Mouse (Mus musculus) large intestine, adult 2 months (tissue): Measurements from ENCODE around the gene Sorl1. TPM values are rescaled to one million over a fixed set of nuclear protein-coding genes. Genes with fewer than 3 reads are reported as not detected.

Experiments
- DNase-seq: peaks from one replicate; pipeline ENCODE4 v3.0.0-alpha.2; 2012; ENCODE audit warnings: low read depth, low spot score
- WGBS: fragments of 180-500 bp; shearing (Covaris S2); methylation state at CpG from one replicate; pipeline ENCODE4 v1.1.7; 2018; 5-methylcytosine and 5-hydroxymethylcytosine counted together
- polyA plus RNA-seq: library from polyadenylated mRNA; depleted of rRNA; stranded (reverse); fragments of >200 nt; gene quantifications from 2 replicates; pipeline ENCODE4 v1.2.3, GENCODE M21; 2012; rRNA removed

Gene Sorl1
- polyA plus RNA-seq, 1 experiment = 26.5 TPM

DNA sequence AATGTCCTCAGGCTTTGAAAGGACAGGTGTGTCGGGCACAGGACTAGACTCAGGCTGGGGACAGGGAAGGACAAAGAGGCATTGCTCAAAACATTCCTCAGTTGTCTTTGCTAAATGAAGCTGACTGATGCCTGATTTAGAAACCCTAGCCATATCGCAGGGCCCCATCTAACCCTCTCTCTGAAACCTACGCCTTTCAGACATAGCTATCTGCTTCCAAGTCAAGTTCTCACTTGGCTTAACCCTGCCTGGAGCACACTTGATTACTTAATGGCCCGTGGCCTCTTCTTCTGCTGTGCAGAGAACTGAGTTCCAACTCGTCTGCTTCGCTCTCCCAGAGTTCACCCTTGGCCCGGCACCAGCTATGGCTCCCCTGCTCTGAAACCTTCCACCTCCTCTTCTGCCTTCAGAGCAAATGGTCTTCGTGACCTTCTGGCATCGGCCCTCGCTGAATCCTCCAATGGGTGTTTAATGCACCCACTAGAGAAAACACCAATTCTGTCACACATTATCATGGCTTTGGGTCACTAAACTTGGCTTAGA, 183.7 kb downstream of the Sorl1 start:
- DNase-seq = no peak
- 86% methylated on average over 10 of the region's 10 CpGs for whole genome bisulfite sequencing

DNA sequence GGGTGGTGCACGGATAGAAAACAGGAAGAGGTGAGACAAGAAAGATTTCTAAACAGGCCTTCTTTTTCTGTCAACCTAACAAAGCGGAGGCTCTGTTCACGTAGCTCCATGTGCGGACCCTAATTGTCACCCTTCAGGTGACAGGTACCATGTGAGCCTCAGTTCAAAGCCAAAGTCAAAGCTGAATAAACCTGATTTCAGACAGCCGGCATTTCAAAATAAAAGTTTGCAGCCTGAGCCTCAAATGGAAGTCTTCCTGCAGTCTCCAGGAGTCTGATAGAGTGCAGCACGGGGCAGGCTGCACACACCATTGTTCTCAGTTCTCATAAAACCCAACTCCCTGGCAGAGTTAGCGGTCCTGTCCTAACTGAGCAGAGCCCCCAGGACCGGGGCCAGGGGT, 185.6 kb downstream of the Sorl1 start:
- 27% methylated on average over 8 of the region's 8 CpGs for WGBS
- DNase-seq = no peak

DNA sequence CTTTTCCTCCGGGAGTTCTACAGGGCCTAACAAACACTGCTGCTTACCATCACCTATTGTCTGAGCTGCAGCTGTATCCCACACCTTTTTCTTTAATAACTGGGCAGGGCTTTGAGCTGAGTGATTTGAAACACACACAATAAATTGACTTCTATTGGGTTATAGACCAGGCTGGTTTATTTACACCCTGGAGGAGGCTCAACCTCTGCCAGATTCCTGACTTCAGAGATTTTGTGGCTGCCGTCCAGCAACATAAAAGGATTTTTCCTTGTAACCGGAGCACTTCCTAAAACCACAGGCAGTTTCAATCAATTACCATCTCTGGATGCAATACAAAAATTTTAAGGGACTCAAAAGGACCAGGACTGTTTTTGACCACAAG, 186.1 kb downstream of the Sorl1 start:
- DNase-seq = peak; percentile 65
- WGBS = 5% methylated on average over 3 of the region's 3 CpGs

DNA sequence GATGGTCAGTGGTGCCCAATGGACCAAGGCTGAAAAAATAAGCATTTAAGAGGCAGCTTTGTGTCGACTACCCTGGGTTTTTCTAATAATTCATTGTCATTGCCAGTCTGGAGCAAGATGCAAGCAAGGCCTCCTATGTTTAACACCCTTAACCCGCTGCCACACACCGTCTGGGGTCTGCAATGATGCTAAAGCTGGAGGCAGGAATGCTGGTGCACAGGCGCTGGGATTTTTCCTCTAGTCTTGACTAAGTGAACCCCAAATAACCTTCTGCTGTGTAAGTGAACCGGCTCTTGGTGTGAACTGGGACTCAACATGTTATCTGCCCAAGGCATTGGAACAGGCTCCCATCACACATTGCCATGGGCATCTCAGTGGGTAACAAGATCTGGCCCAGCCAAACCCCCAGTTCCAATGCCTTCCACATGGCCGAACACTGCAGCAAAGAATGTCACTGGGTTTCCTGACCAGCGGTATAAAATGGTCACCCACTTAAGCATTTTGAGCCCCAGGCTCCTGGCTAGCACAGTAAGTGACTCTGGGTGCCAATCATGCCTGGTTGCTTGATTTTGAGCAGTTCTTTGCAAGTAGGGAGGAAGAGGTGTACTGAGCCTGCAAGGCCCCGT, 186.6 kb downstream of the Sorl1 start:
- 58% methylated on average over 8 of the region's 8 CpGs for WGBS
- DNase-seq = no peak

DNA sequence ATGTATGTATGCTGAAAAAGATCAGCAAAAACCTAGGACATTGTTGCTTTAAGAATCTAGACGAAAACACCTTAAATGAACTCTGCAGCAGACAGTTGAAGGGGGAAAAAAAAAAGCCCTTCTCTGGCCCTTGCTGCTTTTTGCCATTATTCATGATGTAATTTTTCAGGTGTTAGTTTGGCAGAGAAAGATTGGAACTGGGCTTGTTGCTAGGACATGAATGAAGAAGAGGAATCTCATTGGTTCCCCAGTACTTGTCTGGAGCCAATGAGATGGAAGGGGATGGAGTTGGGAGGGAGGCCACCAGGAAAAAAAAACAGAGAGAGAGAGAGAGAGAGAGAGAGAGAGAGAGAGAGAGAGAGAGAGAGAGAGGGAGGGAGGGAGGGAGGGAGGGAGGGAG, 187.5 kb downstream of the Sorl1 start:
- DNase-seq = no peak
- whole genome bisulfite sequencing = 35% methylated on average over 1 of the region's 1 CpGs

DNA sequence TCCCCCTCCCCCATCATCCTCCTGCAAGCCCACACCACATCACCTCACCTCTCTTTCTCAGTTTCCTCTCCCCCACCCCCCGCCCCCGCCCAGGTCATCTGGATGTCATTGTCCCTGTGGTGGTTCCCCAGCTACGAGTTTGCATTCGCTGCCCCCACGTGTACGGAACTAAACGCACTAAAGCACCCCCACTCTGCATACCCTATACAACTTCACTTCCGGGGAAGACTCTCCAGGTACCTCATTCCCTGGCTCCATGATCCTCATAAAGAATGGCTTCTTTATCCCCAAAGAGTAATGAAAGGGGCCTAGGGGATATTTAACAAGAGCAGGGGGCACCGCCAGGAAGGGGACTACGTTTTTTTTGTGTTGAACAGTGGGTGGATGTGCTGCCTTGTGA, 188.1 kb downstream of the Sorl1 start:
- no peak for DNase-seq
- WGBS = 10% methylated on average over 10 of the region's 10 CpGs

DNA sequence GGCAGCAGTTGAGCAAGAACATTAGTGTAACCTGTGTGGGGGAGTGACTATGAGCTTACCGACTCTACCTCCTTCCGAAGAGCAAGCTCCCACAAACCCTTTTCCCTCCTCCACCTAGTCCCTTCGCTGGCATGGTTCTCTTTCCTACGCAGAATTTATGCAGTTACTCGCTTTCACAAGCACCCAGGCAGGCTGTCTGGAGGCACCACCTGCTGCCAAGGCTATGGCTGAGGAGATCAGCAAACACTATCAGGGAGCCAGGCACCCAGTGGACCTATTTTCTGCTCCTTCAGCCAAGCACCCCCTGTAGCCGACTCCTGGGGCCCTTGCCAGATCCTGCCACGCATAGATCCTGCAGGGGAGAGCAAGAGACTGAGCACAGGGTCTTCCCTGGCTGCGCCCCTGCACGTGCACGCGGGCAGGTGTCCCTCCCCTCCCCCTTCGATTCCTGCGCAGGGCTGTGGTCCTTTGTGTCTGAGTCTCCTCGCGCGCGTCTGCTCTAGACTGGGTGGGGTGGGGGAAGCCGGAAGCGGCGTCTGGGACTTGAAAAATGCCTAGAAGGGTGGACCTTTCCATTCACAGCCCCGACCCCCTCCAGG, 188.6 kb downstream of the Sorl1 start:
- no peak for DNase-seq
- WGBS = 3% methylated on average over 21 of the region's 21 CpGs

DNA sequence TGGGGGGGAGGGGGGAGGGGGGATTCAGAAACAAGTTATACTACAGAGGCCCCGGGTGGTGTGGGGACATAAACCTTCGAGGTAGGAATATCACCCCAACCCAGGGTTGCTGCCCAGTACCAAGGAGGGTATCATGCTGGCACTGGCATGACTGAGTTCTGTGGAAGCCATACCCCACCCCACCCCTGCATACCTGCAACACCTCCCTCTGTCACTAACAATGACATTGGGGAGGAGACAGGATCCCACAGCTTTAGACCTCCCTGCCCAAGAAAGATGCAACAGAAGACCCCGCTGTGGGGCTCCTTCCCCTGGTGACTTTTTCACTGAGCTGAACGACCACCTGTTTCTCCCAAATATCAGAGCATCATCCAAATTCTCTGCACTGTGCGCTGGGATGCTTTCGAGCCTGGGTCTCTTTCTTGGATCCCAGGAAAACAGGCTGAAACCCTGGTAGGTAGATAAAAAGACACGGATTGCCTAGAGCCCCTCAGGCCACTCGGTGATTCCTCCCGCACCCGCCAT, 189.2 kb downstream of the Sorl1 start:
- WGBS = 39% methylated on average over 10 of the region's 10 CpGs
- no peak for DNase-seq

DNA sequence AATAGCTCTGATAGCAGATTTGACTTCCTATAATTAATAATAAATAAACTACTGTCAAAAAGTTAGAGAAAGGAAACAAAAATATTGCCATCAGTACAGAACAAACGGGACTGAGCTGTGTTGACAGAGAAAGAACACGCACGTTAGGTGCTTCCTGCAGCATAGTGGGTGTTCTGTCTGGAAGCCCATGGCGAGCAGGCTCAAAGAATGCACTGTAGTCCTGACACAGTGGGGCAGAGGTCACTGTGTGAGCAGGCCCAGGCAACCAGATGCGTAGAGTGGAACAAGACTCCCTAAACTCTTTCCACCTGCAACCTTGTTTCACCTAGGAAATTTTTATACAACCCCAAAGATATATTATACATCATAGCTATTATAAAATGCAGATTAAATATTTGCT, 194.1 kb downstream of the Sorl1 start:
- 81% methylated on average over 5 of the region's 5 CpGs for WGBS
- DNase-seq = no peak

DNA sequence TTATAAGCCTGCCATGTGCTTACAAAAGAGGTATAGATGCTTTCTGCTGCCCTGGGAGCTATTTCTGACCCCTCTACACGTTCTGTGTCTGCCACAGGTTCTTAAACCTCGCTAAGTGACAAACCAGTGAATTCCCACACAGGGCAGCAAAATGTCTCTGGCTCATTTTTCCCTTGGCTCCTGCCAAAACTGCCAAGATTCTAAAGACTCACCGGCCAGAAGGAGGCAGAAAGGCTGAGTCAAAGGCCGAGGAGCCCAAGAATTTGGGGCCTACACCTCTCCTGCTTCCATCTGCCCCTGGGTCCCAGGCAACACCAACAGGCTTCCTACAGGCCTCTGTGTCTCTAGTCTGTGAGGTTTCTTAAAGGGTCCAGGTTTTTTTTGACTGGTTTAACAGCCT, 198.4 kb downstream of the Sorl1 start:
- 61% methylated on average over 4 of the region's 4 CpGs for WGBS
- no peak for DNase-seq

DNA sequence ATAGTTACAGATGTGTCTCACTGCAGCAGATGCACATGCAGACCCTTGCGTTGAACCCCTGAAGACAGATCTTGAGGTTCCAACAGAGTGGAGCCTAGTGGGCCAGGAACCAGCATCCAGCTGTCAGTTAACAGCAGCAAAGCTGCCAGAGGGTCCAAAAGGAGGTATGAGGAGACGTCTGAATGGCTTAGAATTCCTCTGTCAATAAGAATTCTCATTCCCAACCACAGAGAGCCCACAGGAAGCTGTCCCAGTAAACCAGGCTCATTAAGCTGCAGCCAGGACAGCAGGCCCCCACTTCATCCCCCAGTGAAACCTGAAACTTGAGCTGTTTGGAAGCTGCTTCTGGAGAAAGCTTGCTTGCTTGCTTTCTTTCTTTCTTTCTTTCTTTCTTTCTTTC, 200.0 kb downstream of the Sorl1 start:
- no peak for DNase-seq
- WGBS = 57% methylated on average over 2 of the region's 2 CpGs

DNA sequence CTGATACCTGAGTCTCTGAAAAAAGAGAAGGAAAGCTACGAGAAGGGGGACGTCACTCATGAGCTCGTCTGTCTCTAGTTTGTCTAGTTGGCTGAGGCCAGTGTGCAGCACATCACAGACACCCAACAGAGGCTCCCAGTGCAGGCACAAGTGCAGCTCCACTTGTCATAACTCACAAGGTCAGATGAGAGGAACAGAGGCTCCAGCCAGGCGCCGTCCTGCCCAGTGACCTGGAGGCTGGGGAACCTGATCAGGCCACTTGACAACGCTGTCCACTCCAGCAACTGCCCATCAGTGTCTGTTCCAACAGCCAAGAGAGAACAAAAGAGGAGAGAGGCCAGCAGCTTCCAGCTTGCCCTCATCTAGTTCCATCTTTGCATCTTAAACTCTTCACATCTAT, 201.7 kb downstream of the Sorl1 start:
- DNase-seq = no peak
- 84% methylated on average over 6 of the region's 6 CpGs for WGBS

DNA sequence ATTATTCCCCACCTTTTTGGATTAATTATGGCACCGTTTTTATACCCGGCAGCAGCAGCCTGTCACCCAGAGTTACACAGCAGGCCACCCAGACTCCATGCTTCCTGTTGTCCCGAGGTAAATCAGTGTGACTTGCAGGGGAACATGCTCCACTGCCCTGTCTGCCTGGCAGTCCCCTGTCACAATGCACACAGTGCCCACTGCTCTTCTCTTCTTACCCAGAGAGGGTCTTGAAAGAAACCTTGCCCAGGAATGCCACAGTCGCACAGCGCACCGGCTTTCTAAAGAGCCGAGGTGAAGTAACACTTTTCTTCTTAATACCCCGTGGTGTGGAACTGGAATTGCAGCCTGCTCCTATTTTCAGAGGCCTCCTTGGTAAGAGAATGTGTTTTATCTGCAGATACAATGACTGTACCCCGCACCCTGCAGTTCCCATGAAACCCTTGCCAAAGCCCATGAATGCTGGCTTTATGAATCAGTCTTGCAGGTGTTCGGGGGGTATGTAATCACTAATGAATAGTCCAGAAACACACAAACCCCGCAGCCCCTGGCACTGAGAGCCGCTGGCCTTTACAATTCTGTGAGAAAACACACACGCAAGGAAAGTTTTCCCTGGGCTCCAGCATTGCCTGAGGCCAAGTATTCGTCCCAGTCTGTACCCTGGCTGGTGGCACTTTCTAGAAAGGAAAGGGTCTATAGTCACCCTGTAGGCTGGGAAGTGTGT, 205.3 kb downstream of the Sorl1 start:
- no peak for DNase-seq
- WGBS = 76% methylated on average over 14 of the region's 14 CpGs

DNA sequence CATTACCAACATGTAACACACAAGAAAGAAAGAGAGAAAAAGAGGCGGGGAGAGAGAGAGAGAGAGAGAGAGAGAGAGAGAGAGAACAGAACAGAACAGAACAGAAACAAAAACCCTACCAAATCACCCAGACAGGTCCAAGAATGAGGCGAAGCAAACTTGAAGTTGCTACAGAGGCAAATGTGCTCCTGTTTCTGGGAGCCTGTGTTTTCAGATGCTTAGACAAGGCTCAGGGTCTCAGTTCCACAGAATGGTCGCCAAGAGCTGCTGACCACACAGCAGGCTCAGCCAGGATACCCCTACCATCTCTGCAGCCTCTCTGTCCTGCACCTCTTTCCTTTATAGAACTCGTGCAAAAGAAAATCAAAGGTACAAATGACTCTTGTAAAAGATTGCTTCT, 205.9 kb downstream of the Sorl1 start:
- no peak for DNase-seq
- WGBS = 70% methylated on average over 4 of the region's 4 CpGs

DNA sequence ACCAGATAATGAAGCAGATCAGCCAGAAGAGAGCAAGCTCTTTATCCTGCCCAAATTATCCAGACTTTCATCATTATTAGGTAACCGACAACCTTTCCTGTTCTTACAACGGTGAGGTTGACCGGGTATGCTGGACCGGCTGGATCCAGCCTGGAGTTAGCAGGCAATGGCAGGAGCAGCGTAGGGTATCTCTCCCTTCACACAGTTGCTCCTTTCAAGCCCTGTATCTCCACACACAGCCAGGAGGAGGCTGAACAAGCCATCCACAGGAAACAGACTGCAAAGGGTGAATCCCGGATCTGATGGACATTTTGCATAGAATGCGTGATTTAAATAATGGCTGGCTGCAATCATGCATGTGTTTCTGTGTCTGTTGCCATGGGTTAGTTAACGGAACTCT, 208.5 kb downstream of the Sorl1 start:
- WGBS = 88% methylated on average over 8 of the region's 8 CpGs

More for the DNA sequence above, 208.5 kb downstream of the Sorl1 start:
- no peak for DNase-seq

Other genes with a start within 250 kb of the Sorl1 start
- 89.0 and 121 TPM in 2 replicates for gene Sc5d, start 140.0 kb upstream of the Sorl1 start, polyA plus RNA-seq